Mouse (Mus musculus): ENCODE measurements around the gene Abcc4. TPM values are rescaled to one million over a fixed set of nuclear protein-coding genes. Genes with fewer than 3 reads are reported as not detected.

Abcc4 gene
- polyA plus RNA-seq, 1 experiment, result 4.5 TPM

GRCm38 (mm10) chr14:118606476-118606875 lies 99.5 kb downstream of the Abcc4 start:
- 91% methylated on average over 9 of the region's 9 CpGs for WGBS
- no peak for DNase-seq
- TF ChIP-seq CTCF (IDR thresholded peaks at IDR 0.05; ENCODE audit: borderline replicate concordance, insufficient read depth, low read depth, low read length) (no peak), POLR2A (IDR thresholded peaks at IDR 0.05; ENCODE audit: borderline replicate concordance, insufficient read depth, low read length) (no peak)

GRCm38 (mm10) chr14:118604903-118605302 lies 101.1 kb downstream of the Abcc4 start:
- 92% methylated on average over 2 of the region's 2 CpGs for WGBS
- Histone ChIP-seq H3K4me3 (replicated peaks; ENCODE audit: insufficient read depth, low read depth, low read length) (no peak overlapping the region), H3K27ac (ENCODE audit: insufficient read depth, low read length) (no peak overlapping the region), H3K27me3 (ENCODE audit: control insufficient read depth, insufficient read depth, low read length) (no peaks in the 10 kb centered on the region), H3K4me1 (ENCODE audit: control insufficient read depth, insufficient read depth, low read length) (no peaks in the 10 kb centered on the region)
- TF ChIP-seq POLR2A (IDR thresholded peaks at IDR 0.05; ENCODE audit: borderline replicate concordance, insufficient read depth, low read length) (no peak), CTCF (IDR thresholded peaks at IDR 0.05; ENCODE audit: borderline replicate concordance, insufficient read depth, low read depth, low read length) (no peak)
- no peak for DNase-seq

More at GRCm38 (mm10) chr14:118606476-118606875, 99.5 kb downstream of the Abcc4 start:
- no peak overlapping the region for H3K4me3 ChIP-seq (replicated peaks; ENCODE audit: insufficient read depth, low read depth, low read length)
- no peak overlapping the region for H3K27ac ChIP-seq (ENCODE audit: insufficient read depth, low read length)
- H3K27me3 ChIP-seq (ENCODE audit: control insufficient read depth, insufficient read depth, low read length), result no peaks in the 10 kb centered on the region
- no peaks in the 10 kb centered on the region for H3K4me1 ChIP-seq (ENCODE audit: control insufficient read depth, insufficient read depth, low read length)

GRCm38 (mm10) chr14:118602031-118602430 lies 104.0 kb downstream of the Abcc4 start:
- TF ChIP-seq POLR2A (IDR thresholded peaks at IDR 0.05; ENCODE audit: borderline replicate concordance, insufficient read depth, low read length), result no peak
- TF ChIP-seq CTCF (IDR thresholded peaks at IDR 0.05; ENCODE audit: borderline replicate concordance, insufficient read depth, low read depth, low read length), result no peak
- 83% methylated on average over 8 of the region's 8 CpGs for WGBS
- Histone ChIP-seq H3K4me1 (ENCODE audit: control insufficient read depth, insufficient read depth, low read length) (no peaks in the 10 kb centered on the region), H3K27ac (ENCODE audit: insufficient read depth, low read length) (no peak overlapping the region), H3K4me3 (replicated peaks; ENCODE audit: insufficient read depth, low read depth, low read length) (no peak overlapping the region), H3K27me3 (ENCODE audit: control insufficient read depth, insufficient read depth, low read length) (no peaks in the 10 kb centered on the region)
- DNase-seq, result no peak

- WGBS, result 54% methylated on average over 6 of the region's 6 CpGs
- H3K4me1 ChIP-seq (ENCODE audit: control insufficient read depth, insufficient read depth, low read length), result no peaks in the 10 kb centered on the region
- no peak for DNase-seq
- no peak overlapping the region for H3K27ac ChIP-seq (ENCODE audit: insufficient read depth, low read length)
- no peak for TF ChIP-seq POLR2A (IDR thresholded peaks at IDR 0.05; ENCODE audit: borderline replicate concordance, insufficient read depth, low read length)
- TF ChIP-seq CTCF (IDR thresholded peaks at IDR 0.05; ENCODE audit: borderline replicate concordance, insufficient read depth, low read depth, low read length), result no peak
- no peaks in the 10 kb centered on the region for H3K27me3 ChIP-seq (ENCODE audit: control insufficient read depth, insufficient read depth, low read length)
- H3K4me3 ChIP-seq (replicated peaks; ENCODE audit: insufficient read depth, low read depth, low read length), result no peak overlapping the region
Observed at GRCm38 (mm10) chr14:118600746-118601145, 105.3 kb downstream of the Abcc4 start.

- DNase-seq, result no peak
- H3K4me3 ChIP-seq (replicated peaks; ENCODE audit: insufficient read depth, low read depth, low read length), result no peak overlapping the region
- H3K27me3 ChIP-seq (ENCODE audit: control insufficient read depth, insufficient read depth, low read length), result no peaks in the 10 kb centered on the region
- H3K4me1 ChIP-seq (ENCODE audit: control insufficient read depth, insufficient read depth, low read length), result no peaks in the 10 kb centered on the region
- TF ChIP-seq CTCF (IDR thresholded peaks at IDR 0.05; ENCODE audit: borderline replicate concordance, insufficient read depth, low read depth, low read length) (no peak), POLR2A (IDR thresholded peaks at IDR 0.05; ENCODE audit: borderline replicate concordance, insufficient read depth, low read length) (no peak)
- 94% methylated on average over 3 of the region's 3 CpGs for WGBS
- H3K27ac ChIP-seq (ENCODE audit: insufficient read depth, low read length), result no peak overlapping the region
Observed at GRCm38 (mm10) chr14:118598757-118599156, 107.3 kb downstream of the Abcc4 start.

GRCm38 (mm10) chr14:118594463-118594862 lies 111.6 kb downstream of the Abcc4 start:
- no peak for DNase-seq
- WGBS, result 88% methylated on average over 13 of the region's 13 CpGs
- no peaks in the 10 kb centered on the region for H3K27me3 ChIP-seq (ENCODE audit: control insufficient read depth, insufficient read depth, low read length)

GRCm38 (mm10) chr14:118591477-118592403 lies 114.3 kb downstream of the Abcc4 start:
- Histone ChIP-seq H3K4me1 (ENCODE audit: control insufficient read depth, insufficient read depth, low read length) (no peaks in the 10 kb centered on the region), H3K27me3 (ENCODE audit: control insufficient read depth, insufficient read depth, low read length) (no peaks in the 10 kb centered on the region), H3K4me3 (replicated peaks; ENCODE audit: insufficient read depth, low read depth, low read length) (no peak overlapping the region), H3K27ac (ENCODE audit: insufficient read depth, low read length) (no peak overlapping the region)
- WGBS, result 47% methylated on average over 20 of the region's 20 CpGs
- TF ChIP-seq POLR2A (IDR thresholded peaks at IDR 0.05; ENCODE audit: borderline replicate concordance, insufficient read depth, low read length), result no peak
- TF ChIP-seq CTCF (IDR thresholded peaks at IDR 0.05; ENCODE audit: borderline replicate concordance, insufficient read depth, low read depth, low read length), result peak; percentile 80
- DNase-seq, result peak; percentile 40 to 51

More at GRCm38 (mm10) chr14:118594463-118594862, 111.6 kb downstream of the Abcc4 start:
- no peaks in the 10 kb centered on the region for H3K4me1 ChIP-seq (ENCODE audit: control insufficient read depth, insufficient read depth, low read length)
- H3K27ac ChIP-seq (ENCODE audit: insufficient read depth, low read length), result no peak overlapping the region
- TF ChIP-seq CTCF (IDR thresholded peaks at IDR 0.05; ENCODE audit: borderline replicate concordance, insufficient read depth, low read depth, low read length) (no peak), POLR2A (IDR thresholded peaks at IDR 0.05; ENCODE audit: borderline replicate concordance, insufficient read depth, low read length) (no peak)
- no peak overlapping the region for H3K4me3 ChIP-seq (replicated peaks; ENCODE audit: insufficient read depth, low read depth, low read length)

Data from cerebellum, adult 2 months (tissue).